Mouse (Mus musculus) intestine, embryonic 15.5 days (tissue): Measurements from ENCODE around the gene Tmem184b. TPM values are rescaled to one million over a fixed set of nuclear protein-coding genes. Genes with fewer than 3 reads are reported as not detected.

ENCODE experiments used
- ATAC-seq: fragments of 200-750 bp; cut with Nextera tagmentation; 2 replicates; pipeline ENCODE4 v1.8.0; 2017; ENCODE audit warnings: moderate TSS enrichment, moderate library complexity
- H3K27ac ChIP-seq: fragments of 300-500 bp; sonication (generic); 2 replicates; pipeline ENCODE4 v1.5.1; 2015; ENCODE audit warnings: mild to moderate bottlenecking, inconsistent platforms
- H3K27me3 ChIP-seq: fragments of 300-500 bp; sonication (generic); replicated peaks from 2 replicates; pipeline ENCODE4 v1.6.1; 2015; ENCODE audit warnings: inconsistent platforms
- H3K36me3 ChIP-seq: fragments of 300-500 bp; sonication (generic); 2 replicates; pipeline ENCODE4 v1.6.1; 2015; ENCODE audit warnings: inconsistent platforms
- H3K4me1 ChIP-seq: fragments of 300-500 bp; sonication (generic); replicated peaks from 2 replicates; pipeline ENCODE4 v1.6.1; 2015; ENCODE audit warnings: inconsistent platforms
- H3K4me2 ChIP-seq: fragments of 300-500 bp; sonication (generic); replicated peaks from 2 replicates; pipeline ENCODE4 v1.6.1; 2015; ENCODE audit warnings: mild to moderate bottlenecking, inconsistent platforms
- H3K4me3 ChIP-seq: fragments of 300-500 bp; sonication (generic); replicated peaks from 2 replicates; pipeline ENCODE4 v1.5.1; 2015; ENCODE audit warnings: inconsistent platforms
- H3K9ac ChIP-seq: fragments of 300-500 bp; sonication (generic); 2 replicates; pipeline ENCODE4 v1.6.1; 2015; ENCODE audit warnings: inconsistent platforms
- H3K9me3 ChIP-seq: fragments of 300-500 bp; sonication (generic); 2 replicates; pipeline ENCODE4 v1.6.1; 2016; ENCODE audit warnings: inconsistent platforms
- WGBS: fragments of 180-500 bp; shearing (Covaris S2); methylation state at CpG from one replicate; pipeline ENCODE4 v1.1.7; 2015; 5-methylcytosine and 5-hydroxymethylcytosine counted together
- microRNA counts: library from miRNA; unstranded; fragments of <30 nt; microRNA quantifications from one replicate; lab custom pipeline; 2016
- polyA plus RNA-seq: library from polyadenylated mRNA; unstranded; fragments of >200 nt; fragmentation: Nextera tagmentation; extraction: Ambion mirVana; gene quantifications from 2 replicates; pipeline ENCODE4 v1.2.1, GENCODE M21; 2015

Tmem184b gene
- polyA plus RNA-seq, 1 experiment from 2014 or later = 49.4 TPM

DNA sequence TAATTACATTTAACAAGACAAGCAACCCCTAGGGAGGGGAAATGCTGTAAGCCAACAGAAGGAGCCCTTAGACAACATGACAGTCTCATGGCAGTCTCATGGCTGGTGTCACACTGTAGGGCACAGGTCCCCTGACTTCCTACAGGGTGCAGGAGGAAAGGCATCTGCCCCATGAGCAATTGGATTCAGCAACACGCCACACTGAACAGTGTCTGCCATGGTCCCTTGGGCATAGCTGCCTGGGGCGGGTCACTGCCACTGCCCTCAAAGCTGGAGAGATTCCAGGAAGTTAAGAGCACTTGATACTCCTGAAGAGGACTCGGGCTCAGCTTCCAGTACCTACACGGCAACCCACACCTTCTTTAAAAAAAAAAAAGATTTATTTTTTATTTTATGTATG lies 77.1 kb downstream of the Tmem184b start:
- H3K27ac ChIP-seq = peak overlapping the region; percentile 93
- H3K36me3 ChIP-seq = no peaks in the 10 kb centered on the region
- peak overlapping the region; percentile 79 for H3K4me2 ChIP-seq
- H3K9ac ChIP-seq = no peak overlapping the region
- WGBS = 51% methylated on average over 4 of the region's 4 CpGs
- H3K9me3 ChIP-seq = no peaks in the 10 kb centered on the region
- H3K27me3 ChIP-seq = no peaks in the 10 kb centered on the region
- no peak for ATAC-seq
- peaks cover 42% of the 10 kb centered on the region for H3K4me1 ChIP-seq
- no peak overlapping the region for H3K4me3 ChIP-seq

- Histone ChIP-seq H3K9me3 (no peaks in the 10 kb centered on the region), H3K4me1 (peaks cover 42% of the 10 kb centered on the region), H3K4me2 (peak overlapping the region; percentile 79; the same call in 1 of the 2 replicates), H3K9ac (no peak overlapping the region), H3K27ac (no peak overlapping the region), H3K27me3 (no peaks in the 10 kb centered on the region), H3K4me3 (no peak overlapping the region), H3K36me3 (no peaks in the 10 kb centered on the region)
- ATAC-seq = no peak
- WGBS = 65% methylated on average over 3 of the region's 3 CpGs
These were observed 77.6 kb downstream of the Tmem184b start for GRCm38 (mm10) chr15:79325742-79326141.

DNA sequence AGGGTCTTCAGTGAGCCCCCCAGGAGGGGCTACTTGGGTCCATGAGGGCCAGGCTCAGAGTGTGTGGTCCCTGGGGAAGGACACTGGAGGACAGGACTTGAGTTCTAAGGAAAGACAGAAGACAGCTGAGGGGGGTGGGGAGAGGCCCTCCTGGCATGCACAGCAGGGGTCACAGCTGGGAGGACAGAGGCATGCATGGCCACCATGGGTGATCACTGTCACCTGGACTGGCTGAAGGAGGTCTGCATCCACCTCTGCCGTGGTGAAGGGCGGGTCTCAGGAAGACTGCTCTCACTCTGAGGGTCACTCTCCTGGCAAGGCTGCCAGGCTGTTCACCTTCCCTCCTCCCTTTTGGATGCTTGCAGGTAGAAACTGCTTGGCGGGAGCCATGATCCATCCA lies 79.0 kb downstream of the Tmem184b start:
- 70% methylated on average over 3 of the region's 3 CpGs for WGBS
- Histone ChIP-seq H3K4me1 (peaks cover 42% of the 10 kb centered on the region), H3K36me3 (no peaks in the 10 kb centered on the region)

DNA sequence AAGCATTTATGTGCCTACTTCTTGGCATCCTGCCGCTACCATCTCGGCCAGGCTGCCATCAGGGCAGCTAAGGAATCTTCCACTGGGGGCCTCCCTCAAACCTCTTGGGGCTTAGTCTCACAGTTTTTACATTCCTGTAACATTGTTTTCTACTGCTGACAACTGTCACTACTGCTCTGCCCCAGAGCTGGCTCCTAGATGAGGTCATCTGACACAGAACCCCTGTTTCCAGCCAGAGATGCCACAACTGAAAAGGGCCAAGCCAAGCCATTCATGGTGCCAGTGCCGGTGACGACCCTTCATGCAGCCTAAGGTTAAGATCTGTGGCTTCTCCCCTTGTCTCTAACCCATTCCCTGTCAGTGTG lies 79.6 kb downstream of the Tmem184b start:
- ATAC-seq = no peak
- H3K27ac ChIP-seq = peak overlapping the region; percentile 76
- whole genome bisulfite sequencing = 85% methylated on average over 4 of the region's 4 CpGs

More for the DNA sequence above, 79.0 kb downstream of the Tmem184b start:
- H3K27ac ChIP-seq = 0 out of 2 replicates have a peak overlapping the region, but pooled peaks have one; percentile 76
- H3K4me3 ChIP-seq = no peak overlapping the region
- no peak overlapping the region for H3K9ac ChIP-seq
- no peaks in the 10 kb centered on the region for H3K27me3 ChIP-seq
- no peak overlapping the region for H3K4me2 ChIP-seq
- ATAC-seq = no peak
- H3K9me3 ChIP-seq = no peaks in the 10 kb centered on the region

DNA sequence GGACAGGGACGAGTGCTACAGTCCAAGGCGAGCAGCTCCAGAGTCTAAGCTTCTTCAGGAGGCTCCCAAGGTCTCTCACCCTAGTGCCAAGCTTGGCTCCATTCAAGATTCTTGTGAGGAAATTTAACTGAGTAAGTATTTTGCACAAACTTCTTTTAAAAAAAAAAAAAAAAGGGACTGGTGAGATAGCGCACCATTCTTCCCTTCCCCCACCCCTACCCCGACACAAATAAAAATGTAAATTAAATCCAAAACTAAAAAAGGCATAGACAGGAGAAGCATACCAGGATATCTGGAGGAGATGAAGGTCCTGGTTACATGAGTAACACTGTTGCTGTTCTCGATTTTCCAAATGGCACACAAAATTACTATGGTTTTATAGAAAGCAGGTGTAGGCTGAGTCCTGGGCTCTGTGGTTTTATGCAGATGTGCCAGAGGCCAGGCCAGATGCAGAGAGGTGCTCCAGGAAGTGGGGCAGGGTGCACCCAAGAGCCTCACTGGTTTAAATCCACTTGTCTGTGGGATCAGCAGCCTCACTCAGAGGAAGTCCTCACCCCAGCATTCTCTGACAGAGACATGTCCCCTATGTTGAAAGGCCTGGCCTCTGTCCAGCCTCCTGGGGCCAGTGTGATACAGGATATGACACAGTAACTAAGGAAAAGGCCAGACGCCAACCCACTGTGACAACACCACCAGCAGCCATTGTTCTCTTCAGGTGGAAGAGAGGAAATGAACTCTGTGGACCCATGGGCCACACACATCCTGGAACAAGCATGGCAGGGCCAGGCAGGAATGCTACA lies 80.2 kb downstream of the Tmem184b start:
- Histone ChIP-seq H3K4me1 (peaks cover 42% of the 10 kb centered on the region), H3K27ac (peak overlapping the region; percentile 76), H3K36me3 (no peaks in the 10 kb centered on the region), H3K27me3 (no peaks in the 10 kb centered on the region), H3K9ac (no peak overlapping the region), H3K9me3 (no peaks in the 10 kb centered on the region), H3K4me3 (no peak overlapping the region), H3K4me2 (no peak overlapping the region; the same call in 1 of the 2 replicates)
- ATAC-seq = no peak
- WGBS = 71% methylated on average over 6 of the region's 6 CpGs

More for the DNA sequence above, 79.6 kb downstream of the Tmem184b start:
- H3K9ac ChIP-seq = no peak overlapping the region
- no peaks in the 10 kb centered on the region for H3K9me3 ChIP-seq
- no peak overlapping the region for H3K4me2 ChIP-seq
- H3K4me1 ChIP-seq = peaks cover 42% of the 10 kb centered on the region
- no peaks in the 10 kb centered on the region for H3K36me3 ChIP-seq
- no peaks in the 10 kb centered on the region for H3K27me3 ChIP-seq
- no peak overlapping the region for H3K4me3 ChIP-seq

GRCm38 (mm10) chr15:79322281-79322990 lies 80.9 kb downstream of the Tmem184b start:
- H3K27me3 ChIP-seq = no peaks in the 10 kb centered on the region
- H3K9ac ChIP-seq = no peak overlapping the region
- H3K27ac ChIP-seq = peak overlapping the region; percentile 76
- H3K36me3 ChIP-seq = no peaks in the 10 kb centered on the region
- H3K4me1 ChIP-seq = peaks cover 40% of the 10 kb centered on the region
- 52% methylated on average over 11 of the region's 11 CpGs for WGBS
- H3K4me3 ChIP-seq = no peak overlapping the region
- no peaks in the 10 kb centered on the region for H3K9me3 ChIP-seq
- ATAC-seq = peak; percentile 52
- H3K4me2 ChIP-seq = no peak overlapping the region; the same call in 1 of the 2 replicates

- Histone ChIP-seq H3K9me3 (no peaks in the 10 kb centered on the region), H3K27me3 (no peaks in the 10 kb centered on the region), H3K4me1 (peaks cover 35% of the 10 kb centered on the region), H3K4me2 (no peak overlapping the region), H3K27ac (peak overlapping the region; percentile 76), H3K9ac (no peak overlapping the region), H3K4me3 (no peak overlapping the region), H3K36me3 (no peaks in the 10 kb centered on the region)
- peak; percentile 63 for ATAC-seq
- 53% methylated on average over 5 of the region's 5 CpGs for WGBS
These were observed 81.6 kb downstream of the Tmem184b start for GRCm38 (mm10) chr15:79321733-79322190.

- no peak for ATAC-seq
- Histone ChIP-seq H3K36me3 (no peaks in the 10 kb centered on the region), H3K27ac (no peak overlapping the region), H3K4me1 (no peaks in the 10 kb centered on the region), H3K4me3 (no peak overlapping the region), H3K4me2 (no peak overlapping the region), H3K9ac (no peak overlapping the region), H3K27me3 (no peaks in the 10 kb centered on the region), H3K9me3 (no peaks in the 10 kb centered on the region)
- WGBS = 69% methylated on average over 8 of the region's 8 CpGs
These were observed 89.5 kb downstream of the Tmem184b start for GRCm38 (mm10) chr15:79313848-79314369.

MicroRNAs encoded within 50 kb of the gene (microRNA counts, 519-probe panel; counts per million panel counts)
- microRNA mmu-miR-1943 (lab: Ali Mortazavi, UCI) = 2,214 counts per million, percentile 54 among the panel's probes with 10 or more counts

Other genes starting within 250 kb of the Tmem184b start
- gene Sox10, start 238.3 kb downstream of the Tmem184b start, polyA plus RNA-seq = 7.9 and 8.2 TPM in 2 replicates
- 44.2 and 50.1 TPM in 2 replicates for gene Pick1, start 174.4 kb downstream of the Tmem184b start, polyA plus RNA-seq
- gene Gm49486, start 174.2 kb downstream of the Tmem184b start, polyA plus RNA-seq = 0.27 and 0.35 TPM in 2 replicates
- 0.16 TPM in 1 of 2 replicates, not detected in the other for gene Slc16a8, start 148.8 kb downstream of the Tmem184b start, polyA plus RNA-seq
- 12.3 and 14.7 TPM in 2 replicates for gene Baiap2l2, start 118.0 kb downstream of the Tmem184b start, polyA plus RNA-seq
- 20.2 and 21.6 TPM in 2 replicates for gene Pla2g6, start 75.2 kb downstream of the Tmem184b start, polyA plus RNA-seq
- 5.8 and 7.9 TPM in 2 replicates for gene Maff, start 56.9 kb downstream of the Tmem184b start, polyA plus RNA-seq
- gene Csnk1e, start 52.0 kb upstream of the Tmem184b start, polyA plus RNA-seq = 59.1 and 61.8 TPM in 2 replicates
- gene Kcnj4, start 101.7 kb upstream of the Tmem184b start, polyA plus RNA-seq = not detected in 2 replicates
- gene Kdelr3, start 112.8 kb upstream of the Tmem184b start, polyA plus RNA-seq = 71.6 and 78.7 TPM in 2 replicates
- 39.3 and 41.2 TPM in 2 replicates for gene Ddx17, start 143.2 kb upstream of the Tmem184b start, polyA plus RNA-seq
- gene Dmc1, start 201.5 kb upstream of the Tmem184b start, polyA plus RNA-seq = 1.3 and 1.8 TPM in 2 replicates